Mouse (Mus musculus) ES-Bruce4 (cell line): ENCODE measurements around the gene Pcyt2.

ENCODE experiments used
- CTCF ChIP-seq: IDR thresholded peaks from one replicate; pipeline ENCODE4 v1.8.1; 2011; ENCODE audit warnings: low read depth, low read length
- EP300 ChIP-seq: IDR thresholded peaks from 2 replicates; pipeline ENCODE4 v1.6.1; 2011; ENCODE audit warnings: low read depth, low read length; ENCODE audit not compliant: insufficient read depth
- POLR2A ChIP-seq: IDR thresholded peaks from one replicate; pipeline ENCODE4 v1.8.1; 2011; ENCODE audit warnings: low read length; ENCODE audit not compliant: insufficient read depth

DNA sequence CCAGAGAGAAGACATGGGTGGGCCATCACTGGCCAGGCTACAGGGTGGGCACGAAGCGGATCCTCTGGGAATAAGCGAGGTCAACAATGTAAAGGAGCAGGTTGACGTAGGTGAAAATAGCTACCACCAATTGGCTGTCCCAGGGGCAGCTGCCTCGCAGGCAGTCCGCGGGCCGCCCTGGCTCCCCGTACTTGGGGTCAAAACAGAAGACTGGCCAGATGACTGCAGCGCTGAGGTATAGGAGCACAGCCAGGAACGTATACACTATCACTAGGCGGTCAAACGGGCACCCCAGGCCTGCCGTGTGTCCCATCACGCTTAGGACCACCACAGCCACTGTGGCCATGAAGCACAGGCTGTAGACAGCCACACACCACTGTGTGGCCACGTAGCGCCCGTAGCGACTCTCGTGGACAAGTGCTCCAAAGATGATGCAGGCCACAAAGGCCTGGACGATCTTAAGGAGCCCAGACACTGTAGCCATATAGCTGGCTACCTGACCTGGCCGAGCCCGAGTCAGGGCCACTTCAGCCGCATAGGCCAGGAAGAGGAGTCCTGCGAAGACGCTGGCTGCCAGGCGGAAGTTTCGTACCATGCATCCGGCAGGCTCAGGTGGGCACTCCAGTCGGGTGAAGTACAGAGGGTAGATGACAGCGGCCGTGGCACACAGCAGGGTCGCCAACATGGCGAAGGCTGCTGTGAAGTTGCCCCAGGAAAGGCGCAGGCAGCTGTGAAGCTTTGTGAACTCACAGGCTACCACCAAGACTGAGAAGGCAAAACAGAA is 29.5 kb upstream of the Pcyt2 start:
- TF ChIP-seq CTCF = no peak
- no peak for TF ChIP-seq POLR2A
- TF ChIP-seq EP300 = no peak
